In the genomic region with DNA sequence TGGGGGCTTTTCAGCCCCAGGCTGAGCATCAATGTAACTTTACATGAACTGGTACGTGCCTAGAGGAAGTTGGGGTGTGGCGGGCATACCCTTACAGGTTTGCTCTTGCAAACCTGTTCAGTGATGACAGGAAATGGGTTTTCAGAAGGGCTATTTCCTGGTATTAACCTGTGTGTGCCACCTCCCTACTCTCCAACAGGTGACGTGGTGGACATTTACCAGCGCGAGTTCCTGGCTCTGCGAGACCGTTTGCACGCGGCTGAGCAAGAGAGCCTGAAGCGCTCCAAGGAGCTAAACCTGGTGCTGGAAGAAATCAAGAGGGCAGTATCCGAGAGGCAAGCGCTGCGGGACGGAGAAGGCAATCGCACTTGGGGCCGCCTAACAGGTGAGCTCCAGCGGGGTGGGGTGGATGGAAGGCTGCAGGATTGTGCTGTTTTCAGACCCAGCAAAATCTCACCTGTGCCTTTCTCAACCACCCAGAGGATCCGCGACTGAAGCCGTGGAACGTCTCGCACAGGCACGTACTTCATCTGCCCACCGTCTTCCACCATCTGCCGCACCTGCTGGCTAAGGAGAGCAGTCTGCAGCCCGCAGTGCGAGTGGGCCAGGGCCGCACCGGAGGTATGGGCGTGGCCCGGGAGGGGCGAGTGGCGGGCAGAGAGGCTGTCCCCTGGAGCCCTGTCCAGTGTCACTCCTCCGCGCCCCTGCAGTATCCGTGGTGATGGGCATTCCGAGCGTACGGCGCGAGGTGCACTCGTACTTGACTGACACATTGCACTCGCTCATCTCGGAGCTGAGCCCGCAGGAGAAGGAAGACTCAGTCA, we compare ENCODE assay signal across 8 mouse cellular contexts. TPM values are rescaled to one million over a fixed set of nuclear protein-coding genes. Genes with fewer than 3 reads are reported as not detected.
DNase-seq lines count a peak whose midpoint lies in the region; ATAC-seq lines count a peak whose summit lies in the region.

No protein-coding gene starts in this region.

- H3K4me2 ChIP-seq in heart, embryonic 15.5 days = peak overlapping the region; percentile 60
- H3K4me2 ChIP-seq in hindbrain, embryonic 11.5 days (replicated peaks; ENCODE audit: low read depth, low read length) = peak overlapping the region; percentile 38

- peak overlapping the region; percentile 28 for H3K4me3 ChIP-seq in heart, embryonic 15.5 days
- H3K4me3 ChIP-seq in hindbrain, embryonic 11.5 days (ENCODE audit: low read depth, low read length) = no peak overlapping the region
- peak overlapping the region; percentile 41 for H3K4me3 ChIP-seq in midbrain, embryonic 10.5 days

- no peaks in the 10 kb centered on the region for H3K9me3 ChIP-seq in heart, embryonic 15.5 days (replicated peaks)
- no peaks in the 10 kb centered on the region for H3K9me3 ChIP-seq in hindbrain, embryonic 11.5 days (ENCODE audit: control insufficient read depth, low read length)
- no peaks in the 10 kb centered on the region for H3K9me3 ChIP-seq in midbrain, embryonic 10.5 days (replicated peaks)

- no peak overlapping the region for H3K27ac ChIP-seq in heart, embryonic 15.5 days
- no peak overlapping the region for H3K27ac ChIP-seq in hindbrain, embryonic 11.5 days (ENCODE audit: low read depth, low read length)
- H3K27ac ChIP-seq in midbrain, embryonic 10.5 days (replicated peaks) = no peak overlapping the region

- WGBS in heart, embryonic 15.5 days = 38% methylated on average over 45 of the region's 45 CpGs
- WGBS in hindbrain, embryonic 11.5 days = 22% methylated on average over 45 of the region's 45 CpGs
- 19% methylated on average over 45 of the region's 45 CpGs for WGBS in midbrain, embryonic 10.5 days

- DNase-seq in heart, postnatal 36 days = no peak
- peak; percentile 55 for DNase-seq in R1 (ENCODE audit: low read depth, low spot score)
- DNase-seq in hindbrain, embryonic 11.5 days (ENCODE audit: low spot score) = no peak
- no peak for DNase-seq in midbrain, embryonic 10.5 days (ENCODE audit: low spot score)
- no peak for DNase-seq in spleen, adult 18-20 months
- DNase-seq in left cerebral cortex, adult 9 months (ENCODE audit: low spot score in 2 of 2) = no peak
- no peak for DNase-seq in urinary bladder, adult 18-20 months (ENCODE audit: low spot score in 2 of 2)

- H3K27me3 ChIP-seq in heart, embryonic 15.5 days = 0 out of 2 replicates have a peak, but pooled peaks cover 5% of the 10 kb centered on the region
- peaks cover 2% of the 10 kb centered on the region; the same call in 1 of the 2 replicates for H3K27me3 ChIP-seq in hindbrain, embryonic 11.5 days (ENCODE audit: control insufficient read depth, insufficient read depth, low read length)
- H3K27me3 ChIP-seq in midbrain, embryonic 10.5 days (ENCODE audit: low read depth, poor library complexity, severe bottlenecking) = peaks cover 66% of the 10 kb centered on the region

- intact Hi-C loops in heart, postnatal 36 days (cut with DNase I) = loop anchor here (10.0 kb wide), 1 partner anchor 246 kb away; no protein-coding TSS in a partner anchor

- H3K9ac ChIP-seq in heart, embryonic 15.5 days = no peak overlapping the region
- no peak overlapping the region for H3K9ac ChIP-seq in hindbrain, embryonic 11.5 days (ENCODE audit: low read depth, low read length)

- peaks cover 38% of the 10 kb centered on the region for H3K4me1 ChIP-seq in heart, embryonic 15.5 days (replicated peaks)
- H3K4me1 ChIP-seq in hindbrain, embryonic 11.5 days (replicated peaks; ENCODE audit: control insufficient read depth, insufficient read depth, low read length) = peaks cover 10% of the 10 kb centered on the region
- H3K4me1 ChIP-seq in midbrain, embryonic 10.5 days = peaks cover 57% of the 10 kb centered on the region

- ATAC-seq in heart, embryonic 15.5 days (replicated peaks; ENCODE audit: insufficient number of reproducible peaks, insufficient read depth, low FRiP score, low read depth) = no peak
- ATAC-seq in hindbrain, embryonic 11.5 days (ENCODE audit: low FRiP score) = 0 out of 2 replicates have a peak, but pooled peaks have one; percentile 18

- peaks cover 38% of the 10 kb centered on the region for H3K36me3 ChIP-seq in heart, embryonic 15.5 days
- peaks cover 4% of the 10 kb centered on the region; the same call in 1 of the 2 replicates for H3K36me3 ChIP-seq in hindbrain, embryonic 11.5 days (ENCODE audit: control insufficient read depth, insufficient read depth, low read length)
- peaks cover 45% of the 10 kb centered on the region for H3K36me3 ChIP-seq in midbrain, embryonic 10.5 days

RNA-seq across cellular contexts. Expression of gene Ltc4s, which starts 7.7 kb away (rescaled TPM):
- polyA plus RNA-seq in heart, embryonic 15.5 days (2015; fragmentation: Nextera tagmentation; extraction: Ambion mirVana) = 1.6 and 2.6 TPM in 2 replicates
- 1 to 10 TPM; 5.5 to 8.6 TPM for total RNA-seq in heart, postnatal 36 days (2021)
- 0.94 and 1.3 TPM in 2 replicates for polyA plus RNA-seq in hindbrain, embryonic 11.5 days (2014; fragmentation: Nextera tagmentation; extraction: Ambion mirVana)
- 0.75 and 1.2 TPM in 2 replicates for polyA plus RNA-seq in midbrain, embryonic 10.5 days (2016; fragmentation: Nextera tagmentation; extraction: Ambion mirVana)

RNA-seq across cellular contexts. Expression of gene Mgat4b, which starts 20.0 kb away (rescaled TPM):
- 29.2 and 35.5 TPM in 2 replicates for polyA plus RNA-seq in heart, embryonic 15.5 days (2015; fragmentation: Nextera tagmentation; extraction: Ambion mirVana)
- total RNA-seq in heart, postnatal 36 days (2021) = 10 to 100 TPM; 84.5 to 87.8 TPM
- 17.9 and 19.6 TPM in 2 replicates for polyA plus RNA-seq in hindbrain, embryonic 11.5 days (2014; fragmentation: Nextera tagmentation; extraction: Ambion mirVana)
- 12.1 and 18.1 TPM in 2 replicates for polyA plus RNA-seq in midbrain, embryonic 10.5 days (2016; fragmentation: Nextera tagmentation; extraction: Ambion mirVana)

RNA-seq across cellular contexts. Expression of gene Sqstm1, which starts 20.1 kb away (rescaled TPM):
- polyA plus RNA-seq in heart, embryonic 15.5 days (2015; fragmentation: Nextera tagmentation; extraction: Ambion mirVana) = 213 and 270 TPM in 2 replicates
- total RNA-seq in heart, postnatal 36 days (2021) = 100 to 1,000 TPM; 379 to 464 TPM
- polyA plus RNA-seq in hindbrain, embryonic 11.5 days (2014; fragmentation: Nextera tagmentation; extraction: Ambion mirVana) = 165 and 188 TPM in 2 replicates
- 136 and 165 TPM in 2 replicates for polyA plus RNA-seq in midbrain, embryonic 10.5 days (2016; fragmentation: Nextera tagmentation; extraction: Ambion mirVana)

RNA-seq across cellular contexts. Expression of gene Mrnip, which starts 56.4 kb away (rescaled TPM):
- polyA plus RNA-seq in heart, embryonic 15.5 days (2015; fragmentation: Nextera tagmentation; extraction: Ambion mirVana) = 7.9 and 12.2 TPM in 2 replicates
- 1 to 10 TPM; 1.8 to 2.4 TPM for total RNA-seq in heart, postnatal 36 days (2021)
- polyA plus RNA-seq in hindbrain, embryonic 11.5 days (2014; fragmentation: Nextera tagmentation; extraction: Ambion mirVana) = 21.9 and 22.4 TPM in 2 replicates
- 23.4 and 23.8 TPM in 2 replicates for polyA plus RNA-seq in midbrain, embryonic 10.5 days (2016; fragmentation: Nextera tagmentation; extraction: Ambion mirVana)
